Mouse (Mus musculus) heart, embryonic 13.5 days (tissue): ENCODE measurements at regions not wholly inside any gene's neighbourhood (a gene's known extent, or its start where the extent isn't known, plus 50 kb on each side); places are given as distances from the start of the nearest gene placed in this dataset. TPM values are rescaled to one million over a fixed set of nuclear protein-coding genes. Genes with fewer than 3 reads are reported as not detected.

ENCODE experiments used
- ATAC-seq: fragments of 200-750 bp; cut with Nextera tagmentation; 2 replicates; pipeline ENCODE4 v1.8.0; 2017; ENCODE audit warnings: moderate TSS enrichment; ENCODE audit not compliant: insufficient number of reproducible peaks, low FRiP score, low TSS enrichment; ENCODE audit errors: extremely low read depth
- H3K27ac ChIP-seq: fragments of 300-500 bp; sonication (generic); replicated peaks from 2 replicates; pipeline ENCODE4 v1.5.1; 2015; ENCODE audit warnings: moderate library complexity, mild to moderate bottlenecking, inconsistent platforms
- H3K27me3 ChIP-seq: fragments of 300-500 bp; sonication (generic); replicated peaks from 2 replicates; pipeline ENCODE4 v1.6.1; 2015; ENCODE audit warnings: mild to moderate bottlenecking, inconsistent platforms
- H3K36me3 ChIP-seq: fragments of 300-500 bp; sonication (generic); 2 replicates; pipeline ENCODE4 v1.6.1; 2015; ENCODE audit warnings: mild to moderate bottlenecking, inconsistent platforms
- H3K4me1 ChIP-seq: fragments of 300-500 bp; sonication (generic); 2 replicates; pipeline ENCODE4 v1.6.1; 2015; ENCODE audit warnings: inconsistent platforms
- H3K4me2 ChIP-seq: fragments of 300-500 bp; sonication (generic); 2 replicates; pipeline ENCODE4 v1.6.1; 2015; ENCODE audit warnings: inconsistent platforms, mild to moderate bottlenecking, moderate library complexity
- H3K4me3 ChIP-seq: fragments of 300-500 bp; sonication (generic); 2 replicates; pipeline ENCODE4 v1.5.1; 2015; ENCODE audit warnings: moderate library complexity, mild to moderate bottlenecking, inconsistent platforms
- H3K9ac ChIP-seq: fragments of 300-500 bp; sonication (generic); 2 replicates; pipeline ENCODE4 v1.6.1; 2015; ENCODE audit warnings: inconsistent platforms, mild to moderate bottlenecking, moderate library complexity
- H3K9me3 ChIP-seq: fragments of 300-500 bp; sonication (generic); 2 replicates; pipeline ENCODE4 v1.6.1; 2016; ENCODE audit warnings: inconsistent platforms
- WGBS: fragments of 180-500 bp; shearing (Covaris S2); methylation state at CpG from one replicate; pipeline ENCODE4 v1.1.7; 2015; ENCODE audit warnings: mixed read lengths; 5-methylcytosine and 5-hydroxymethylcytosine counted together
- microRNA-seq: library from miRNA; unstranded; fragments of <30 nt; microRNA quantifications from one replicate; pipeline ENCODE4, GENCODE M21; 2016

DNA sequence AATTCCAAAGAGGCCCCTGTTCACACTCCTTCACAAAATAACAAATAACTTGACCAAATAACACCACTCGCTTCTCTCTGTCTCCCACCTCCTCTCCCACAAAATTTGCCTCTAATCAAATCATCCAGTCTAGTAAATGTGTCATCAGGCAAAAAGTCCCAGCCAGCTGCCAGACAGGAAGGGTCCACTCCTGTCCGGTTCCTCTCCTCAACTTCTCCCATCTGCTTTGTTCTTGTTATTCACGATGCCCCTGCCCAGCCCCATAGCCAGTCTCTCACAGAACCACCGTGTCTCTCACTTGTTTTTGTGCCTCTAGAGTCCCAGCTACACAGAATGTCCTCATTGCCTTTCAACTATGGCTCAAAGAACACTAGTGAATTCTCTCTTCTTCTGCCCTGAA is 53.8 kb downstream of the Ch25h start:
- no peak overlapping the region for H3K9ac ChIP-seq
- H3K27ac ChIP-seq: peak overlapping the region; percentile 67; the same call in 1 of the 2 replicates
- H3K4me1 ChIP-seq: peaks cover 8% of the 10 kb centered on the region; the same call in 1 of the 2 replicates
- WGBS: 54% methylated on average over 4 of the region's 4 CpGs
- no peaks in the 10 kb centered on the region for H3K36me3 ChIP-seq
- no peaks in the 10 kb centered on the region for H3K9me3 ChIP-seq
- no peak overlapping the region for H3K4me2 ChIP-seq
- no peak for ATAC-seq
- H3K27me3 ChIP-seq: no peaks in the 10 kb centered on the region
- no peak overlapping the region for H3K4me3 ChIP-seq

- 47% methylated on average over 8 of the region's 8 CpGs for WGBS
- Histone ChIP-seq H3K4me1 (peaks cover 8% of the 10 kb centered on the region; the same call in 1 of the 2 replicates), H3K36me3 (no peaks in the 10 kb centered on the region), H3K4me3 (no peak overlapping the region), H3K9me3 (no peaks in the 10 kb centered on the region), H3K9ac (no peak overlapping the region), H3K27me3 (no peaks in the 10 kb centered on the region), H3K4me2 (no peak overlapping the region), H3K27ac (peak overlapping the region; percentile 67)
- ATAC-seq: no peak
Observed at GRCm38 (mm10) chr19:34420293-34420792, 54.6 kb downstream of the Ch25h start.

GRCm38 (mm10) chr19:34407176-34407575 is 67.8 kb downstream of the Ch25h start:
- 83% methylated on average over 1 of the region's 1 CpGs for WGBS
- no peak for ATAC-seq
- H3K36me3 ChIP-seq: no peaks in the 10 kb centered on the region
- H3K4me2 ChIP-seq: no peak overlapping the region
- no peak overlapping the region for H3K4me3 ChIP-seq
- H3K4me1 ChIP-seq: no peaks in the 10 kb centered on the region
- no peak overlapping the region for H3K27ac ChIP-seq
- no peak overlapping the region for H3K9ac ChIP-seq
- no peaks in the 10 kb centered on the region for H3K27me3 ChIP-seq
- H3K9me3 ChIP-seq: no peaks in the 10 kb centered on the region

DNA sequence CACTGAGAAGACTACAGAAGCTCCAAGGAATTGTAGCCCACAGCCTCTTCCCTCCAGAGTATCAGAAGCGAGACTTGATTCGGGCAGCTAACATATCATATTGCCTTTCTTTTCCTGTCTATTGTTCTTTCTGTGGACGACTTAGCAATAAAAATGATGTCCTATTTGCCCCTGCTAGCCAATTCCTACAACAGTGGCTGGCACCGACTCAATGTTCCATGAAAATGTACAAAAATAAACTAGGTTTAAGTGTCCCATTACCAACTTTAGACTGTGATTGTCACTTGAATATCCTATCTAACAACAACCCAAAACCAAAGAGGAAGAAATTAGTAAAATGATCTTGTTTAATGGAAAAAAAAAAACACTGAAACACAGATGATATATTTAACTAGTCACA is 68.3 kb downstream of the Ch25h start:
- H3K27ac ChIP-seq: no peak overlapping the region
- ATAC-seq: no peak
- WGBS: 63% methylated on average over 4 of the region's 4 CpGs
- no peaks in the 10 kb centered on the region for H3K4me1 ChIP-seq
- H3K4me3 ChIP-seq: no peak overlapping the region
- no peak overlapping the region for H3K4me2 ChIP-seq
- H3K9me3 ChIP-seq: no peaks in the 10 kb centered on the region
- no peaks in the 10 kb centered on the region for H3K27me3 ChIP-seq
- H3K36me3 ChIP-seq: no peaks in the 10 kb centered on the region
- no peak overlapping the region for H3K9ac ChIP-seq

DNA sequence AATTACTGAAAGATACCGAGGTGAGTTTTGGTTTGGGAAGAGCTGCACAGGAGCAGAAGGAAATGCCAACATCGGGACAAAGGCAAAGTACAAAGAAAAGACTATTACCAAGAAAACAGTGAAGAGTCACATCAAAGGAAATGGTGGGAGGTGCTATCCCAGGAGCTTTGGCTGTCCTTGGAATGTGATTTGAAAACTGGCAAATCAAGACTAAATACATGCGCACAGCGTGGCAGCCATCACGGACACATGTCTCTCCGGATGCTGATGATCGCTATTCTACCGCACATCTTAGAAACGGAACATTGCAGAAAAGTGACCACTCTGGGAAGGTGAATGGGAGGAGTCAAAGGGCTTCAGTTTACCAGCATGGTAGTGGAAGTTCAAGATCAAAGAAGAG is 78.7 kb downstream of the Ch25h start:
- H3K36me3 ChIP-seq: no peaks in the 10 kb centered on the region
- H3K9me3 ChIP-seq: peaks cover 3% of the 10 kb centered on the region; the same call in 1 of the 2 replicates
- H3K27ac ChIP-seq: no peak overlapping the region
- H3K9ac ChIP-seq: no peak overlapping the region
- H3K4me1 ChIP-seq: peaks cover 4% of the 10 kb centered on the region; the same call in 1 of the 2 replicates
- WGBS: 77% methylated on average over 9 of the region's 9 CpGs
- H3K27me3 ChIP-seq: no peaks in the 10 kb centered on the region
- H3K4me3 ChIP-seq: no peak overlapping the region
- H3K4me2 ChIP-seq: no peak overlapping the region
- ATAC-seq: no peak

- Histone ChIP-seq H3K9ac (no peak overlapping the region), H3K9me3 (peaks cover 4% of the 10 kb centered on the region; the same call in 1 of the 2 replicates), H3K27me3 (no peaks in the 10 kb centered on the region), H3K4me3 (no peak overlapping the region), H3K36me3 (no peaks in the 10 kb centered on the region), H3K4me2 (no peak overlapping the region), H3K4me1 (peaks cover 8% of the 10 kb centered on the region; the same call in 1 of the 2 replicates), H3K27ac (no peak overlapping the region)
- ATAC-seq: no peak
- WGBS: 79% methylated on average over 2 of the region's 2 CpGs
Observed at GRCm38 (mm10) chr19:34389940-34390339, 85.0 kb downstream of the Ch25h start.

DNA sequence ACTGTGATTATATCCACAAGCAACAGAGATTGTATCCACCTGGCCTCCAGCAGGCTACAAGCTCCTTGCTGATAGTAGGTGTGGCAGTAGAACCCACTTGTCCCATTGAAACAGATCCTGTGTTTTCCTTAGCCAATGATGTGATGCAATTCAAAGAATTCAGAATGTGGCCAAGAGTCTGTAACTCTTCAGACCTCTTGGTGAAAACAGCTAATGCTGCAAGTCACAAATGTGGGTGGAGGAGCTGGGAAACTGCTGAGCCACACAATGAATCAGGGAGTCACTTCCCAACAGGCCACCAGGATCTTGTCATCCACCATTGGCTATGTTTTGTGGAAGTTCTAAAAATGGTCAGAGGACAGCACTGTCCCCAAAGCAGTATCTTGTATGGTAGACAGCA is 92.1 kb downstream of the Fas start:
- no peak for ATAC-seq
- H3K9ac ChIP-seq: no peak overlapping the region

More for the DNA sequence above, 92.1 kb downstream of the Fas start:
- H3K9me3 ChIP-seq: no peaks in the 10 kb centered on the region
- no peak overlapping the region for H3K4me3 ChIP-seq
- no peaks in the 10 kb centered on the region for H3K4me1 ChIP-seq
- H3K27ac ChIP-seq: no peak overlapping the region
- no peak overlapping the region for H3K4me2 ChIP-seq
- no peaks in the 10 kb centered on the region for H3K36me3 ChIP-seq
- no peaks in the 10 kb centered on the region for H3K27me3 ChIP-seq

Small RNA genes in the stretch of these regions (microRNA-seq; reads per million reads assigned to microRNA genes)
- not detected for gene Gm23060
